Mouse (Mus musculus): Measurements from ENCODE around the gene Napsa. TPM values are rescaled to one million over a fixed set of nuclear protein-coding genes. Genes with fewer than 3 reads are reported as not detected.

The Napsa gene
- polyA plus RNA-seq (2014; fragmentation: Nextera tagmentation; extraction: Ambion mirVana): 0.70 TPM in 1 of 2 replicates, not detected in the other

- H3K36me3 ChIP-seq (ENCODE audit: control insufficient read depth, insufficient read depth, low read length): no peaks in the 10 kb centered on the region
- H3K4me2 ChIP-seq: no peak within 1 kb of the TSS
- H3K9ac ChIP-seq (ENCODE audit: low read depth, low read length): no peak within 1 kb of the TSS
- WGBS (ENCODE audit: insufficient replicate concordance): 36% methylated on average over 7 of the region's 7 CpGs
- ATAC-seq (replicated peaks; ENCODE audit: insufficient number of reproducible peaks, low FRiP score, low TSS enrichment): no peak
- no peak within 1 kb of the TSS for H3K4me3 ChIP-seq (ENCODE audit: low read depth, low read length)
- H3K27me3 ChIP-seq (ENCODE audit: control insufficient read depth, insufficient read depth, low read length): peaks cover 2% of the 10 kb centered on the region; the same call in 1 of the 2 replicates
- H3K27ac ChIP-seq (ENCODE audit: low read depth, low read length): no peak within 1 kb of the TSS
- H3K9me3 ChIP-seq (replicated peaks; ENCODE audit: control insufficient read depth, low read length): no peaks in the 10 kb centered on the region
- H3K4me1 ChIP-seq (ENCODE audit: control insufficient read depth, insufficient read depth, low read length): no peaks in the 10 kb centered on the region
Measured at GRCm38 (mm10) chr7:44572213-44572701, at the start of gene Napsa. TSS of gene Napsa (plus strand) at chr7:44572380.

- Histone ChIP-seq H3K36me3 (ENCODE audit: control insufficient read depth, insufficient read depth, low read length) (no peaks in the 10 kb centered on the region), H3K9ac (ENCODE audit: low read depth, low read length) (no peak overlapping the region), H3K27ac (ENCODE audit: low read depth, low read length) (no peak overlapping the region), H3K27me3 (ENCODE audit: control insufficient read depth, insufficient read depth, low read length) (peaks cover 66% of the 10 kb centered on the region), H3K4me3 (ENCODE audit: low read depth, low read length) (no peak overlapping the region), H3K9me3 (replicated peaks; ENCODE audit: control insufficient read depth, low read length) (no peaks in the 10 kb centered on the region), H3K4me2 (no peak overlapping the region), H3K4me1 (ENCODE audit: control insufficient read depth, insufficient read depth, low read length) (peaks cover 5% of the 10 kb centered on the region)
- ATAC-seq (replicated peaks; ENCODE audit: insufficient number of reproducible peaks, low FRiP score, low TSS enrichment): no peak
- WGBS (ENCODE audit: insufficient replicate concordance): 54% methylated on average over 2 of the region's 2 CpGs
Measured at GRCm38 (mm10) chr7:44523056-44523455, 49.1 kb upstream of the Napsa start.

- Histone ChIP-seq H3K36me3 (ENCODE audit: control insufficient read depth, insufficient read depth, low read length) (no peaks in the 10 kb centered on the region), H3K4me1 (ENCODE audit: control insufficient read depth, insufficient read depth, low read length) (peaks cover 5% of the 10 kb centered on the region), H3K4me2 (peak within 1 kb of the TSS; percentile 39), H3K4me3 (ENCODE audit: low read depth, low read length) (0 out of 2 replicates have a peak within 1 kb of the TSS, but pooled peaks have one; percentile 1), H3K27ac (ENCODE audit: low read depth, low read length) (no peak within 1 kb of the TSS), H3K27me3 (ENCODE audit: control insufficient read depth, insufficient read depth, low read length) (peaks cover 75% of the 10 kb centered on the region), H3K9me3 (replicated peaks; ENCODE audit: control insufficient read depth, low read length) (no peaks in the 10 kb centered on the region), H3K9ac (ENCODE audit: low read depth, low read length) (no peak within 1 kb of the TSS)
- WGBS (ENCODE audit: insufficient replicate concordance): 19% methylated on average over 12 of the region's 12 CpGs
- no peak for ATAC-seq (replicated peaks; ENCODE audit: insufficient number of reproducible peaks, low FRiP score, low TSS enrichment)
Measured at GRCm38 (mm10) chr7:44524502-44524901, 47.7 kb upstream of the Napsa start, which contains the start of gene Mybpc2. TSS of gene Mybpc2 (minus strand) at chr7:44524656.

- peaks cover 75% of the 10 kb centered on the region for H3K27me3 ChIP-seq (ENCODE audit: control insufficient read depth, insufficient read depth, low read length)
- WGBS (ENCODE audit: insufficient replicate concordance): 18% methylated on average over 19 of the region's 22 CpGs
- H3K9ac ChIP-seq (ENCODE audit: low read depth, low read length): no peak overlapping the region
- no peak overlapping the region for H3K27ac ChIP-seq (ENCODE audit: low read depth, low read length)
- no peak for ATAC-seq (replicated peaks; ENCODE audit: insufficient number of reproducible peaks, low FRiP score, low TSS enrichment)
- no peaks in the 10 kb centered on the region for H3K9me3 ChIP-seq (replicated peaks; ENCODE audit: control insufficient read depth, low read length)
- 0 out of 2 replicates have a peak overlapping the region, but pooled peaks have one; percentile 1 for H3K4me3 ChIP-seq (ENCODE audit: low read depth, low read length)
- H3K4me1 ChIP-seq (ENCODE audit: control insufficient read depth, insufficient read depth, low read length): peaks cover 5% of the 10 kb centered on the region
- no peaks in the 10 kb centered on the region for H3K36me3 ChIP-seq (ENCODE audit: control insufficient read depth, insufficient read depth, low read length)
- peak overlapping the region; percentile 39 for H3K4me2 ChIP-seq
Measured at GRCm38 (mm10) chr7:44525126-44525832, 46.9 kb upstream of the Napsa start.

GRCm38 (mm10) chr7:44526414-44527154 is 45.6 kb upstream of the Napsa start:
- H3K4me1 ChIP-seq (ENCODE audit: control insufficient read depth, insufficient read depth, low read length): peaks cover 5% of the 10 kb centered on the region
- H3K9ac ChIP-seq (ENCODE audit: low read depth, low read length): no peak overlapping the region
- H3K27me3 ChIP-seq (ENCODE audit: control insufficient read depth, insufficient read depth, low read length): peaks cover 65% of the 10 kb centered on the region
- H3K36me3 ChIP-seq (ENCODE audit: control insufficient read depth, insufficient read depth, low read length): no peaks in the 10 kb centered on the region
- no peak overlapping the region for H3K4me2 ChIP-seq
- 83% methylated on average over 14 of the region's 14 CpGs for WGBS (ENCODE audit: insufficient replicate concordance)
- H3K27ac ChIP-seq (ENCODE audit: low read depth, low read length): no peak overlapping the region
- H3K9me3 ChIP-seq (replicated peaks; ENCODE audit: control insufficient read depth, low read length): no peaks in the 10 kb centered on the region
- no peak overlapping the region for H3K4me3 ChIP-seq (ENCODE audit: low read depth, low read length)
- ATAC-seq (replicated peaks; ENCODE audit: insufficient number of reproducible peaks, low FRiP score, low TSS enrichment): no peak

GRCm38 (mm10) chr7:44527483-44528398 is 44.4 kb upstream of the Napsa start:
- Histone ChIP-seq H3K4me3 (ENCODE audit: low read depth, low read length) (peak overlapping the region; percentile 47), H3K36me3 (ENCODE audit: control insufficient read depth, insufficient read depth, low read length) (peaks cover under 1% of the 10 kb centered on the region; the same call in 1 of the 2 replicates), H3K27me3 (ENCODE audit: control insufficient read depth, insufficient read depth, low read length) (peaks cover 53% of the 10 kb centered on the region), H3K4me2 (peak overlapping the region; percentile 90), H3K27ac (ENCODE audit: low read depth, low read length) (no peak overlapping the region), H3K4me1 (ENCODE audit: control insufficient read depth, insufficient read depth, low read length) (peaks cover 5% of the 10 kb centered on the region), H3K9me3 (replicated peaks; ENCODE audit: control insufficient read depth, low read length) (no peaks in the 10 kb centered on the region), H3K9ac (ENCODE audit: low read depth, low read length) (peak overlapping the region; percentile 62)
- WGBS (ENCODE audit: insufficient replicate concordance): 8% methylated on average over 40 of the region's 40 CpGs
- no peak for ATAC-seq (replicated peaks; ENCODE audit: insufficient number of reproducible peaks, low FRiP score, low TSS enrichment)

- Histone ChIP-seq H3K4me1 (ENCODE audit: control insufficient read depth, insufficient read depth, low read length) (peaks cover 5% of the 10 kb centered on the region), H3K9ac (ENCODE audit: low read depth, low read length) (no peak overlapping the region), H3K27me3 (ENCODE audit: control insufficient read depth, insufficient read depth, low read length) (peaks cover 39% of the 10 kb centered on the region), H3K9me3 (replicated peaks; ENCODE audit: control insufficient read depth, low read length) (no peaks in the 10 kb centered on the region), H3K4me2 (no peak overlapping the region), H3K4me3 (ENCODE audit: low read depth, low read length) (no peak overlapping the region), H3K36me3 (ENCODE audit: control insufficient read depth, insufficient read depth, low read length) (peaks cover 13% of the 10 kb centered on the region), H3K27ac (ENCODE audit: low read depth, low read length) (no peak overlapping the region)
- WGBS (ENCODE audit: insufficient replicate concordance): 72% methylated on average over 5 of the region's 5 CpGs
- no peak for ATAC-seq (replicated peaks; ENCODE audit: insufficient number of reproducible peaks, low FRiP score, low TSS enrichment)
Measured at GRCm38 (mm10) chr7:44529518-44529917, 42.7 kb upstream of the Napsa start.

- WGBS (ENCODE audit: insufficient replicate concordance): 77% methylated on average over 3 of the region's 3 CpGs
- peaks cover 30% of the 10 kb centered on the region for H3K27me3 ChIP-seq (ENCODE audit: control insufficient read depth, insufficient read depth, low read length)
- no peak overlapping the region for H3K9ac ChIP-seq (ENCODE audit: low read depth, low read length)
- no peak overlapping the region for H3K4me3 ChIP-seq (ENCODE audit: low read depth, low read length)
- H3K4me1 ChIP-seq (ENCODE audit: control insufficient read depth, insufficient read depth, low read length): peaks cover 5% of the 10 kb centered on the region
- no peak for ATAC-seq (replicated peaks; ENCODE audit: insufficient number of reproducible peaks, low FRiP score, low TSS enrichment)
- no peaks in the 10 kb centered on the region for H3K9me3 ChIP-seq (replicated peaks; ENCODE audit: control insufficient read depth, low read length)
- no peak overlapping the region for H3K27ac ChIP-seq (ENCODE audit: low read depth, low read length)
- H3K4me2 ChIP-seq: no peak overlapping the region
- peaks cover 18% of the 10 kb centered on the region for H3K36me3 ChIP-seq (ENCODE audit: control insufficient read depth, insufficient read depth, low read length)
Measured at GRCm38 (mm10) chr7:44530507-44530906, 41.7 kb upstream of the Napsa start.
